Mouse (Mus musculus) kidney, adult 2 months (tissue): ENCODE measurements at regions not wholly inside any gene's neighbourhood (a gene's known extent, or its start where the extent isn't known, plus 50 kb on each side); places are given as distances from the start of the nearest gene placed in this dataset.

Experiments
- CTCF ChIP-seq: fragments of 200-500 bp; conservative IDR thresholded peaks from 2 replicates; pipeline ENCODE4 v1.5.1; 2011; ENCODE audit warnings: low read depth, mild to moderate bottlenecking, control low read depth, low read length, moderate library complexity, mixed read lengths; ENCODE audit not compliant: insufficient read depth, insufficient read length
- POLR2A ChIP-seq: fragments of 200-500 bp; IDR thresholded peaks from one replicate; pipeline ENCODE4 v1.6.1; 2011; ENCODE audit warnings: low read depth, low read length, control low read depth

- TF ChIP-seq POLR2A (no peak), CTCF (no peak)
Measured at GRCm38 (mm10) chr9:112537924-112538323, 302.2 kb upstream of the Arpp21 start.
